Mouse (Mus musculus): ENCODE measurements around the gene Pth2.

DNA sequence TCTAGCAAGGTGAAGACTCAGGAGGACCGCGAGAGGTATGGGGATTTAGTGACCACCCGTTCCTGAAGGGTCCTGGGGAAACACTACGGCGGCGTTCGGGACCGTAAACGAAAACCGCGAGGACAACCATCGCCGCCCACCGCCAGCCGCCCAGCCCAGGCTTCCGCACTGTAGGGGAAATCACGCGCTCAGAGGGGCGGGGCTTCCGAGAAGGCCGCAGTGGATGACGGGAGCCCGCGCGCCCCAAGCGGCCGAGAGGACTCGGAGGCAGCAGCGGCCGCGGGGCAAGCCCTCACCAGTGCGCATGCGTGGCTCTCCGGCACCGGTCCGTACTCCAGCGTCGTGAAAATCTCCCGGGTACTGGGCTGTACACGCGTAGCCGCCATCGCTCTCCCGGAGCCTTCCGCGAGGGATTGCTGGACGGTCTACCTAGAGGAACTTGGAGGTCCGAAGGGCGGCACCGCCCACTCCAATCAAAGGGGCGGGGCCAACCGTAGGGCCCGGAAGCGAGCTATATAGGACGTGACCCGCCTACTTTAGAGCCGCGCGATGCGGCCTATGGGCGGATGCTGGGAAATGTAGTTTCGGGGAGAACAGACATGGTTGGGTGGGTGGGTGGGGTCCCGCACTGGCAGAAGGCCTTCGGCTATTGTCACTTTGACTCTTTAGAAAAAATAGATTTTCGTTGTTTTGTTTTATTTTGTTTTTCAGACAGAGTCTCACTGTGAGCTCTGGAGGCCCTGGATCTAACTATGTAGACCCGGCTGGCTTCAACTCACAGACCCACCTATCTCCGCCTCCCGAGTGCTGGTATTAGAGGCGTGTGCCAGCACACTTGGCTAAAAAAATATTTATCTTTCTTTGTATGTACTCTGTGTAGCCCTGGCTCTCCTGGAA, 26.5 kb upstream of the Pth2 start, which contains the start of the genes Pih1d1 and Aldh16a1:
- TF ChIP-seq CTCF (IDR thresholded peaks at IDR 0.05; ENCODE audit: borderline replicate concordance, insufficient read depth, low read depth, low read length) (peak; percentile 35; the same call in 1 of the 2 replicates), POLR2A (IDR thresholded peaks at IDR 0.05; ENCODE audit: borderline replicate concordance, insufficient read depth, low read length) (peak; percentile 95)
